Mouse (Mus musculus): ENCODE results near the gene Dmpk. TPM values are rescaled to one million over a fixed set of nuclear protein-coding genes. Genes with fewer than 3 reads are reported as not detected.

Gene Dmpk
- total and polyA plus RNA-seq, 2 experiments from 2014 or later, result 5.1 to 32.1 TPM

DNA sequence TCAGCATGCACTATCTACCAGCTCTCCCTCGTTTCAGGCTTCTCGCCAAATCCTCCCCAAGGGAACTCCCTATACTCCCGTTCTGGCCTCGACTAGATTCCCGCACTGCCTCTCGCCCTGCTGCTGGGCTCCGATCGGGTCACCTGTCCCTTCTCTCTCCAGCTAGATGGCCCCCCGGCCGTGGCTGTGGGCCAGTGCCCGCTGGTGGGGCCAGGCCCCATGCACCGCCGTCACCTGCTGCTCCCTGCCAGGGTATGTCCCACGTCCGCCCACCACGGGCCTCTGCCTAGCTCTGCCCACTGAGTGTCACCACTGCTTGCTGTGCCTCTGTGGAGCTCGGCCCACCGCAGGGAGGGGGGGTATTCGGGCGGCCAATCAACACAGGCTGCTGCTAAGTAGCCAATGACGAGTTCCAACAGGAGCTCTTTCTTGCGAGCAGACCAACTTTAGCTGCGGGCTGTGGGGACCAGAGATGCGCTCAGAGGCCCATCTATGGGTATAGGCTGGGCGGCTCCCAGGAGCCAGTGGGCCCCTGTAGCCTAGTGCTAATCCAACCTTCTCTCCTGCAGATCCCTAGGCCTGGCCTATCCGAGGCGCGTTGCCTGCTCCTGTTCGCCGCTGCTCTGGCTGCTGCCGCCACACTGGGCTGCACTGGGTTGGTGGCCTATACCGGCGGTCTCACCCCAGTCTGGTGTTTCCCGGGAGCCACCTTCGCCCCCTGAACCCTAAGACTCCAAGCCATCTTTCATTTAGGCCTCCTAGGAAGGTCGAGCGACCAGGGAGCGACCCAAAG, 8.9 kb downstream of the Dmpk start:
- Histone ChIP-seq H3K4me3 (ENCODE audit: low read depth, low read length) (no peak overlapping the region), H3K4me1 (ENCODE audit: insufficient read depth, low read length) (peaks cover 14% of the 10 kb centered on the region), H3K27ac (ENCODE audit: low read depth, low read length) (no peak overlapping the region), H3K4me2 (ENCODE audit: low read depth, low read length, poor library complexity, severe bottlenecking) (peak overlapping the region; percentile 98; the same call in 1 of the 2 replicates), H3K9me3 (ENCODE audit: low read length) (no peaks in the 10 kb centered on the region), H3K36me3 (ENCODE audit: insufficient read depth, low read length) (peaks cover 20% of the 10 kb centered on the region), H3K9ac (replicated peaks; ENCODE audit: low read length, poor library complexity, severe bottlenecking) (no peak overlapping the region), H3K27me3 (ENCODE audit: insufficient read depth, low read length) (peaks cover 8% of the 10 kb centered on the region)
- TF ChIP-seq CTCF (IDR thresholded peaks at IDR 0.05), result no peak
- ATAC-seq (ENCODE audit: low FRiP score), result no peak; the same call in 1 of the 2 replicates
- peak; percentile 59 for DNase-seq (ENCODE audit: low spot score)
- 14% methylated on average over 38 of the region's 38 CpGs for WGBS

DNA sequence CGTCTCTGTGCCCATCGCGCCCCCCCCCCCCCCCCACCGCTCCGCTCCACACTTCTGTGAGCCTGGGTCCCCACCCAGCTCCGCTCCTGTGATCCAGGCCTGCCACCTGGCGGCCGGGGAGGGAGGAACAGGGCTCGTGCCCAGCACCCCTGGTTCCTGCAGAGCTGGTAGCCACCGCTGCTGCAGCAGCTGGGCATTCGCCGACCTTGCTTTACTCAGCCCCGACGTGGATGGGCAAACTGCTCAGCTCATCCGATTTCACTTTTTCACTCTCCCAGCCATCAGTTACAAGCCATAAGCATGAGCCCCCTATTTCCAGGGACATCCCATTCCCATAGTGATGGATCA, 9.5 kb downstream of the Dmpk start:
- Histone ChIP-seq H3K27me3 (ENCODE audit: insufficient read depth, low read length) (peaks cover 8% of the 10 kb centered on the region), H3K9ac (replicated peaks; ENCODE audit: low read length, poor library complexity, severe bottlenecking) (no peak overlapping the region), H3K27ac (ENCODE audit: low read depth, low read length) (no peak overlapping the region), H3K9me3 (ENCODE audit: low read length) (no peaks in the 10 kb centered on the region), H3K4me3 (ENCODE audit: low read depth, low read length) (peak overlapping the region; percentile 48; the same call in 1 of the 2 replicates), H3K4me1 (ENCODE audit: insufficient read depth, low read length) (peaks cover 14% of the 10 kb centered on the region), H3K4me2 (ENCODE audit: low read depth, low read length, poor library complexity, severe bottlenecking) (peak overlapping the region; percentile 98), H3K36me3 (ENCODE audit: insufficient read depth, low read length) (peaks cover 14% of the 10 kb centered on the region)
- TF ChIP-seq CTCF (IDR thresholded peaks at IDR 0.05), result peak; percentile 75
- ATAC-seq (ENCODE audit: low FRiP score) (peak; percentile 63), DNase-seq (ENCODE audit: low spot score) (peak; percentile 73)
- WGBS, result 8% methylated on average over 11 of the region's 15 CpGs

DNA sequence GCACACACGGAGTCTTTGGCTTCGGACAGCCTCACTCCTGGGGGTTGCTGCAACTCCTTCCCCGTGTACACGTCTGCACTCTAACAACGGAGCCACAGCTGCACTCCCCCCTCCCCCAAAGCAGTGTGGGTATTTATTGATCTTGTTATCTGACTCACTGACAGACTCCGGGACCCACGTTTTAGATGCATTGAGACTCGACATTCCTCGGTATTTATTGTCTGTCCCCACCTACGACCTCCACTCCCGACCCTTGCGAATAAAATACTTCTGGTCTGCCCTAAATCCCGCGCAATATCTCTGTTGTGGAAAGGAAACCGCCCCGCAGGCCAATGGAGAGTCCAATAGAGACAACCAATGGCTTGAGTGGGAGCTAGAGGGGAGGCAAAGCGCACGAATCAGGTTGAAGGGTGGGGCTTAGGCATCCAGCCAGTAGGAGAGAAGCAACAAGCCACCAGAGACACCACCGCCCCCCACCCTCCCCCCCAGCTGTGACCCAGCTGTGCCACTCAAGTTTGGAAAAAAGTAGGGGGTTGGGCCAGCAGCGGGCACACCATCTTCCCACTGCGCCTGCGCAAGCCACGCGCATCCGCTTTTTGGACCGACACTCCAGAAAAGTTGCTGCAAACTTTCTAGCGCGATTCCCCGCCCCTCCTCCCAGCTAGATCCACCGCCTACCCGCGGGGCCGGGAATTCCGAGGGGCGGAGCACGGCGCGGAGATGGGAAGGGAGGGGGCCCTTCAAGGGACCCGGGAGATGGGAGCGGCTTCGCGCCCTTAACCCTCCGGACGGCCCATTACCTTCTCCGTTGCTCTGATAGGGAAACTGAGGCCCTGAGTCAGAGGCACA, 10.1 kb downstream of the Dmpk start:
- Histone ChIP-seq H3K4me2 (ENCODE audit: low read depth, low read length, poor library complexity, severe bottlenecking) (peak overlapping the region; percentile 98), H3K36me3 (ENCODE audit: insufficient read depth, low read length) (peaks cover 9% of the 10 kb centered on the region), H3K9me3 (ENCODE audit: low read length) (no peaks in the 10 kb centered on the region), H3K4me1 (ENCODE audit: insufficient read depth, low read length) (peaks cover 14% of the 10 kb centered on the region), H3K27me3 (ENCODE audit: insufficient read depth, low read length) (peaks cover 8% of the 10 kb centered on the region), H3K9ac (replicated peaks; ENCODE audit: low read length, poor library complexity, severe bottlenecking) (0 out of 2 replicates have a peak overlapping the region, but pooled peaks have one; percentile 55), H3K4me3 (ENCODE audit: low read depth, low read length) (peak overlapping the region; percentile 48), H3K27ac (ENCODE audit: low read depth, low read length) (peak overlapping the region; percentile 51)
- 3% methylated on average over 40 of the region's 45 CpGs for WGBS
- peak; percentile 81 for ATAC-seq (ENCODE audit: low FRiP score)
- TF ChIP-seq CTCF (IDR thresholded peaks at IDR 0.05), result no peak
- peak; percentile 95 for DNase-seq (ENCODE audit: low spot score)

DNA sequence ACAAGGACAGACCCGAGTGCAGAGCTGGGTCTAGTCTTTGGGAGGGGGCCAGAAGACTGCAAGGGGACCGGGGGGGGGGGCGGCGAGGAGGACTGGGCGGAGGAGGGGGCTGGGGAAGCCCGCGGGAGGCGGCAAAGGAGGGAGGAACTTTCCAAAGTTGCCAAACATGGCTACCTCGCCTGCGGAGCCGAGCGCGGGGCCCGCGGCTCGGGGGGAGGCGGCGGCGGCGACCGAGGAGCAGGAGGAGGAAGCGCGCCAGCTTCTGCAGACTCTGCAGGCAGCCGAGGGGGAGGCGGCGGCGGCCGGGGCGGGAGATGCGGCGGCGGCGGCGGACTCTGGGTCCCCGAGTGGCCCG, 10.8 kb downstream of the Dmpk start, which contains the start of gene Six5:
Gene Six5 (plus strand): TSS at position 124 of the 355 bp plus-strand sequence.
- peak within 1 kb of the TSS; percentile 55 for H3K9ac ChIP-seq (replicated peaks; ENCODE audit: low read length, poor library complexity, severe bottlenecking)
- peaks cover 8% of the 10 kb centered on the region for H3K27me3 ChIP-seq (ENCODE audit: insufficient read depth, low read length)
- WGBS, result under 1% methylated on average over 23 of the region's 36 CpGs
- H3K27ac ChIP-seq (ENCODE audit: low read depth, low read length), result peak within 1 kb of the TSS; percentile 51
- peak; percentile 28 for DNase-seq (ENCODE audit: low spot score)
- peak within 1 kb of the TSS; percentile 48 for H3K4me3 ChIP-seq (ENCODE audit: low read depth, low read length)
- peak; percentile 8; the same call in 1 of the 2 replicates for ATAC-seq (ENCODE audit: low FRiP score)
- TF ChIP-seq CTCF (IDR thresholded peaks at IDR 0.05), result no peak
- H3K4me2 ChIP-seq (ENCODE audit: low read depth, low read length, poor library complexity, severe bottlenecking), result peak within 1 kb of the TSS; percentile 98
- H3K9me3 ChIP-seq (ENCODE audit: low read length), result no peaks in the 10 kb centered on the region
- H3K4me1 ChIP-seq (ENCODE audit: insufficient read depth, low read length), result peaks cover 14% of the 10 kb centered on the region
- H3K36me3 ChIP-seq (ENCODE audit: insufficient read depth, low read length), result peaks cover 7% of the 10 kb centered on the region; the same call in 1 of the 2 replicates

DNA sequence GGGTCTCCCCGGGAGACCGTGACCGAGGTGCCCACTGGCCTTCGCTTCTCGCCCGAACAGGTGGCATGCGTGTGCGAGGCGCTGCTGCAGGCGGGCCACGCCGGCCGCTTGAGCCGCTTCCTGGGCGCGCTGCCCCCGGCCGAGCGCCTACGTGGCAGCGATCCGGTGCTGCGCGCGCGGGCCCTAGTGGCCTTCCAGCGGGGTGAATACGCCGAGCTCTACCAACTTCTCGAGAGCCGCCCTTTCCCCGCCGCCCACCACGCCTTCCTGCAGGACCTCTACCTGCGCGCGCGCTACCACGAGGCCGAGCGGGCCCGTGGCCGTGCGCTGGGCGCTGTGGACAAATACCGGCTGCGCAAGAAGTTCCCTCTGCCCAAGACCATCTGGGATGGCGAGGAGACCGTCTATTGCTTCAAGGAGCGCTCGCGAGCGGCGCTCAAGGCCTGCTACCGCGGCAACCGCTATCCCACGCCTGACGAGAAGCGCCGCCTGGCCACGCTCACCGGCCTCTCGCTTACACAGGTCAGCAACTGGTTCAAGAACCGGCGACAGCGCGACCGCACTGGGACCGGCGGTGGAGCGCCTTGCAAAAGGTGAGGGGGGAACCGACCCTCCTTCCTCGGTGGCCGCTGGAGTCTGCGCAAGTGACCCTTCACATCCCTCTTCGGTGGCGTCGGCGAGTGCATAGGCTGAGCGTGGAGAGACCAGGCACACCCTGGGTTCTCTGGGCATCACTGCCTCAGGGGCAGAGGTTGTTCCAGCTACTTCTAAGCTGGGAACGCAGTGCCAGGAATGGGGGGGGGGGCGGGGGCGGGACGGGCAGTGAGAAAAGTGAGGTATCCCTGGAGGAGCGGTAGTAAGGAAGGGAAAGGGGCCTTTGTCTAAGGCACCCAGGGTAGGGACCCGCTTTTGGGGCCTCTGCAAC, 11.4 kb downstream of the Dmpk start:
- no peak for TF ChIP-seq CTCF (IDR thresholded peaks at IDR 0.05)
- H3K9ac ChIP-seq (replicated peaks; ENCODE audit: low read length, poor library complexity, severe bottlenecking), result peak overlapping the region; percentile 55
- ATAC-seq (ENCODE audit: low FRiP score), result no peak
- DNase-seq (ENCODE audit: low spot score), result peak; percentile 23
- no peaks in the 10 kb centered on the region for H3K9me3 ChIP-seq (ENCODE audit: low read length)
- peaks cover 14% of the 10 kb centered on the region for H3K4me1 ChIP-seq (ENCODE audit: insufficient read depth, low read length)
- H3K4me2 ChIP-seq (ENCODE audit: low read depth, low read length, poor library complexity, severe bottlenecking), result peak overlapping the region; percentile 98
- H3K27ac ChIP-seq (ENCODE audit: low read depth, low read length), result peak overlapping the region; percentile 51
- WGBS, result 0% methylated on average over 82 of the region's 87 CpGs
- peak overlapping the region; percentile 48 for H3K4me3 ChIP-seq (ENCODE audit: low read depth, low read length)
- peaks cover 8% of the 10 kb centered on the region for H3K27me3 ChIP-seq (ENCODE audit: insufficient read depth, low read length)
- H3K36me3 ChIP-seq (ENCODE audit: insufficient read depth, low read length), result peaks cover 7% of the 10 kb centered on the region; the same call in 1 of the 2 replicates

All from midbrain, postnatal 0 days (tissue).